Mouse (Mus musculus): ENCODE results near the gene Ergic3. TPM values are rescaled to one million over a fixed set of nuclear protein-coding genes. Genes with fewer than 3 reads are reported as not detected.

Gene Ergic3
- polyA plus RNA-seq (2015; fragmentation: Nextera tagmentation; extraction: Ambion mirVana): 395 and 438 TPM in 2 replicates

GRCm38 (mm10) chr2:156007888-156008532, at the start of gene Ergic3, which contains the start of gene 6430550D23Rik:
Gene Ergic3, plus strand, starts transcription at chr2:156008045.
Gene 6430550D23Rik, minus strand, starts transcription at chr2:156007977.
- ATAC-seq (ENCODE audit: low FRiP score): peak; percentile 100
- H3K4me2 ChIP-seq: peak within 1 kb of the TSS; percentile 80
- peaks cover 16% of the 10 kb centered on the region for H3K4me1 ChIP-seq
- H3K9ac ChIP-seq (replicated peaks): peak within 1 kb of the TSS; percentile 80
- H3K36me3 ChIP-seq: peaks cover 33% of the 10 kb centered on the region
- peak within 1 kb of the TSS; percentile 95 for H3K4me3 ChIP-seq (replicated peaks)
- H3K27me3 ChIP-seq (replicated peaks): no peaks in the 10 kb centered on the region
- WGBS: under 1% methylated on average over 44 of the region's 45 CpGs
- peak within 1 kb of the TSS; percentile 82 for H3K27ac ChIP-seq (replicated peaks)
- H3K9me3 ChIP-seq (replicated peaks): no peaks in the 10 kb centered on the region

DNA sequence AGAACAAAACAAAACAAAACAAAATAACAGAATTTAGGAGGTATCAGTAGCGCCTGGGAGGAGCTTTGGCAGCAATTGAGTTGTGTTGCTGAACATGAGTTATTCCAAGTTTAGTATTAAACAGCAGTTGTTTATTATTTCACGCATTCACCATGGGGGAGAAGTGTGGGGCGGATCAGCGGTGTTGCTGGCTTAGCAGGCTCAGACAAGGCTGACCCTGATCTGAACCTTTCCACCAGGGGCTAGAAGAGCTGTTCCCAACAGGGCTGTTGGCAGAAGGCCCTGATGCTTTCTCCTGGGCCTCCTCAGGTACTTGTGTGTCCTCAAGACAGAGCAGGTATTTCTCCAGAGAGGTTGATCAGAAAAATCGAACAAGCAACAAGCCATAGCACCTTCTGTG, 47.9 kb upstream of the Ergic3 start:
- Histone ChIP-seq H3K4me1 (peaks cover 14% of the 10 kb centered on the region), H3K36me3 (peaks cover 21% of the 10 kb centered on the region), H3K9me3 (replicated peaks) (no peaks in the 10 kb centered on the region), H3K9ac (replicated peaks) (no peak overlapping the region), H3K27ac (replicated peaks) (no peak overlapping the region), H3K4me3 (replicated peaks) (no peak overlapping the region), H3K27me3 (replicated peaks) (no peaks in the 10 kb centered on the region), H3K4me2 (no peak overlapping the region)
- no peak for ATAC-seq (ENCODE audit: low FRiP score)
- 94% methylated on average over 5 of the region's 5 CpGs for WGBS

DNA sequence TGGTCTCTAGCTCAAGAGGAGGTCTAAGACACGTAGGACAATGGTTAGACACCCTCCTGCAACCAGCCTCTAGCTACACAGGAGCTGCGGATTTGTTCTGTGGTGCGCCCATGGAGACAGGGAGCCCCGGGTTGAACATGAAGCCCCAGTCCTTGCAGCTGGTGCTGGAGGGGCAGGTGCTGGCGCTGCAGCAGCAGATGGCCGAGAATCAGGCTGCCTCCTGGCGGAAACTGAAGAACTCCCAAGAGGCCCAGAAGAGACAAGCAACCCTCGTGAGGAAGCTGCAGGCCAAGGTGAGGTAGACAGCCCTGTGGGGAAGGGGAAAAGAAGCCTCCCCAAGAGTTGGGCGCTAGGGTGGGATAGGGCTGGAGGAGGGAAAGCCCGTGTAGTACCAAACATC, 46.0 kb upstream of the Ergic3 start:
- Histone ChIP-seq H3K4me2 (no peak overlapping the region), H3K27ac (replicated peaks) (no peak overlapping the region), H3K27me3 (replicated peaks) (no peaks in the 10 kb centered on the region), H3K9me3 (replicated peaks) (no peaks in the 10 kb centered on the region), H3K9ac (replicated peaks) (no peak overlapping the region), H3K36me3 (peaks cover 38% of the 10 kb centered on the region), H3K4me1 (peaks cover 14% of the 10 kb centered on the region), H3K4me3 (replicated peaks) (no peak overlapping the region)
- 56% methylated on average over 10 of the region's 10 CpGs for WGBS
- no peak for ATAC-seq (ENCODE audit: low FRiP score)

- H3K36me3 ChIP-seq: peaks cover 49% of the 10 kb centered on the region
These were observed 44.9 kb upstream of the Ergic3 start for GRCm38 (mm10) chr2:155962991-155963390.

GRCm38 (mm10) chr2:155973348-155973747, 34.5 kb upstream of the Ergic3 start:
- no peak for ATAC-seq (ENCODE audit: low FRiP score)
- no peaks in the 10 kb centered on the region for H3K27me3 ChIP-seq (replicated peaks)
- H3K27ac ChIP-seq (replicated peaks): no peak overlapping the region
- no peak overlapping the region for H3K4me3 ChIP-seq (replicated peaks)
- no peak overlapping the region for H3K9ac ChIP-seq (replicated peaks)
- 84% methylated on average over 6 of the region's 6 CpGs for WGBS
- no peaks in the 10 kb centered on the region for H3K9me3 ChIP-seq (replicated peaks)
- H3K36me3 ChIP-seq: peaks cover 87% of the 10 kb centered on the region
- H3K4me1 ChIP-seq: no peaks in the 10 kb centered on the region
- H3K4me2 ChIP-seq: no peak overlapping the region

More at GRCm38 (mm10) chr2:155962991-155963390, 44.9 kb upstream of the Ergic3 start:
- 43% methylated on average over 1 of the region's 1 CpGs for WGBS
- Histone ChIP-seq H3K4me1 (peaks cover 4% of the 10 kb centered on the region; the same call in 1 of the 2 replicates), H3K27me3 (replicated peaks) (no peaks in the 10 kb centered on the region), H3K9me3 (replicated peaks) (no peaks in the 10 kb centered on the region), H3K27ac (replicated peaks) (no peak overlapping the region), H3K9ac (replicated peaks) (no peak overlapping the region), H3K4me3 (replicated peaks) (no peak overlapping the region), H3K4me2 (no peak overlapping the region)
- no peak; the same call in 1 of the 2 replicates for ATAC-seq (ENCODE audit: low FRiP score)

GRCm38 (mm10) chr2:155974087-155974731, 33.6 kb upstream of the Ergic3 start:
- H3K4me2 ChIP-seq: no peak overlapping the region
- 77% methylated on average over 14 of the region's 14 CpGs for WGBS

GRCm38 (mm10) chr2:155979328-155979991, 28.4 kb upstream of the Ergic3 start:
- Histone ChIP-seq H3K27me3 (replicated peaks) (no peaks in the 10 kb centered on the region), H3K9me3 (replicated peaks) (no peaks in the 10 kb centered on the region), H3K36me3 (peaks cover 85% of the 10 kb centered on the region), H3K4me3 (replicated peaks) (no peak overlapping the region), H3K4me2 (no peak overlapping the region), H3K9ac (replicated peaks) (no peak overlapping the region), H3K4me1 (no peaks in the 10 kb centered on the region), H3K27ac (replicated peaks) (no peak overlapping the region)
- WGBS: 85% methylated on average over 5 of the region's 5 CpGs
- no peak for ATAC-seq (ENCODE audit: low FRiP score)

More at GRCm38 (mm10) chr2:155974087-155974731, 33.6 kb upstream of the Ergic3 start:
- no peaks in the 10 kb centered on the region for H3K9me3 ChIP-seq (replicated peaks)
- no peak overlapping the region for H3K4me3 ChIP-seq (replicated peaks)
- no peak for ATAC-seq (ENCODE audit: low FRiP score)
- no peaks in the 10 kb centered on the region for H3K4me1 ChIP-seq
- H3K9ac ChIP-seq (replicated peaks): no peak overlapping the region
- no peak overlapping the region for H3K27ac ChIP-seq (replicated peaks)
- peaks cover 84% of the 10 kb centered on the region for H3K36me3 ChIP-seq
- no peaks in the 10 kb centered on the region for H3K27me3 ChIP-seq (replicated peaks)

- H3K9me3 ChIP-seq (replicated peaks): no peaks in the 10 kb centered on the region
- 94% methylated on average over 7 of the region's 7 CpGs for WGBS
- H3K27ac ChIP-seq (replicated peaks): no peak overlapping the region
- no peak overlapping the region for H3K9ac ChIP-seq (replicated peaks)
- no peaks in the 10 kb centered on the region for H3K4me1 ChIP-seq
- H3K4me2 ChIP-seq: no peak overlapping the region
- ATAC-seq (ENCODE audit: low FRiP score): no peak
- peaks cover 93% of the 10 kb centered on the region for H3K36me3 ChIP-seq
- H3K27me3 ChIP-seq (replicated peaks): no peaks in the 10 kb centered on the region
- no peak overlapping the region for H3K4me3 ChIP-seq (replicated peaks)
These were observed 22.1 kb upstream of the Ergic3 start for GRCm38 (mm10) chr2:155985776-155986175.

GRCm38 (mm10) chr2:155987131-155987530, 20.7 kb upstream of the Ergic3 start:
- Histone ChIP-seq H3K9ac (replicated peaks) (no peak overlapping the region), H3K4me1 (no peaks in the 10 kb centered on the region), H3K9me3 (replicated peaks) (no peaks in the 10 kb centered on the region), H3K4me2 (no peak overlapping the region), H3K27me3 (replicated peaks) (no peaks in the 10 kb centered on the region), H3K36me3 (peaks cover 94% of the 10 kb centered on the region), H3K27ac (replicated peaks) (no peak overlapping the region), H3K4me3 (replicated peaks) (no peak overlapping the region)
- ATAC-seq (ENCODE audit: low FRiP score): no peak
- 97% methylated on average over 6 of the region's 6 CpGs for WGBS

GRCm38 (mm10) chr2:155989085-155989484, 18.8 kb upstream of the Ergic3 start:
- no peak overlapping the region for H3K4me2 ChIP-seq
- H3K4me1 ChIP-seq: no peaks in the 10 kb centered on the region
- 79% methylated on average over 4 of the region's 4 CpGs for WGBS
- no peaks in the 10 kb centered on the region for H3K27me3 ChIP-seq (replicated peaks)
- no peaks in the 10 kb centered on the region for H3K9me3 ChIP-seq (replicated peaks)
- no peak overlapping the region for H3K4me3 ChIP-seq (replicated peaks)
- peaks cover 96% of the 10 kb centered on the region for H3K36me3 ChIP-seq
- ATAC-seq (ENCODE audit: low FRiP score): no peak
- no peak overlapping the region for H3K27ac ChIP-seq (replicated peaks)
- H3K9ac ChIP-seq (replicated peaks): no peak overlapping the region

DNA sequence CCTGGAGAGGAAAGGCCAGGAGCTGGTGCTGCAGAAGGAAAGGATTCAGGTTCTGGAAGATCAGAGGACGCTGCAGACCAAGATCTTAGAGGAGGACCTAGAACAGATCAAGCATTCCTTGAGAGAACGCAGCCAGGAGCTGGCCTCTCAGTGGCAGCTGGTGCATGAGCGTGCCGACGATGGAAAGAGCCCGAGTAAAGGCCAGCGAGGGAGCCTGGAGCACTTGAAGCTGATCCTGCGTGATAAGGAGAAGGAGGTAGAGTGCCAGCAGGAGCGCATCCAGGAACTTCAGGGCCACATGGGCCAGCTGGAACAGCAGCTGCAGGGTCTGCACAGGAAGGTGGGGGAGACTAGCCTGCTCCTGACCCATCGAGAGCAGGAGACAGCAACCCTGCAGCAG, 16.7 kb upstream of the Ergic3 start:
- ATAC-seq (ENCODE audit: low FRiP score): no peak
- no peak overlapping the region for H3K27ac ChIP-seq (replicated peaks)
- no peak overlapping the region for H3K9ac ChIP-seq (replicated peaks)

More for the DNA sequence above, 16.7 kb upstream of the Ergic3 start:
- Histone ChIP-seq H3K4me3 (replicated peaks) (no peak overlapping the region), H3K9me3 (replicated peaks) (no peaks in the 10 kb centered on the region), H3K4me1 (no peaks in the 10 kb centered on the region), H3K4me2 (no peak overlapping the region), H3K27me3 (replicated peaks) (no peaks in the 10 kb centered on the region), H3K36me3 (peaks cover 96% of the 10 kb centered on the region)
- WGBS: 95% methylated on average over 10 of the region's 10 CpGs

Measured in neural tube, embryonic 15.5 days (tissue).